Mouse (Mus musculus): ENCODE measurements around the gene Ccnd3.

The Ccnd3 gene

GRCm38 (mm10) chr17:47626031-47626430 lies 121.2 kb downstream of the Ccnd3 start:
- no peak for DNase-seq

- DNase-seq = no peak
Measured at GRCm38 (mm10) chr17:47627791-47628190, 122.9 kb downstream of the Ccnd3 start.

- DNase-seq = peak; percentile 93 to 94
Measured at GRCm38 (mm10) chr17:47628851-47629676, 124.2 kb downstream of the Ccnd3 start.

GRCm38 (mm10) chr17:47629717-47630677 lies 125.1 kb downstream of the Ccnd3 start:
- peak; percentile 28 to 40 for DNase-seq

- no peak for DNase-seq
Measured at GRCm38 (mm10) chr17:47630678-47631065, 125.8 kb downstream of the Ccnd3 start, which contains the start of gene Usp49. TSS of gene Usp49 (plus strand) at chr17:47630690.

GRCm38 (mm10) chr17:47632181-47632840 lies 127.5 kb downstream of the Ccnd3 start:
- no peak for DNase-seq

GRCm38 (mm10) chr17:47633999-47634770 lies 129.3 kb downstream of the Ccnd3 start:
- no peak for DNase-seq

- no peak for DNase-seq
Measured at GRCm38 (mm10) chr17:47642992-47643391, 138.1 kb downstream of the Ccnd3 start.

GRCm38 (mm10) chr17:47646683-47647082 lies 141.8 kb downstream of the Ccnd3 start:
- DNase-seq = peak; percentile 68 to 85

GRCm38 (mm10) chr17:47648966-47649365 lies 144.1 kb downstream of the Ccnd3 start:
- no peak for DNase-seq

All from kidney, adult 8-10 months (tissue).